Mouse (Mus musculus) c-Kit-negative CD71-positive TER-119-positive erythroid progenitor cells, embryonic 14.5 days (primary cell): ENCODE measurements around the gene Dnah2.

Experiments used
- DNase-seq: peaks from one replicate; pipeline ENCODE4 v3.0.0-alpha.2; 2013; ENCODE audit warnings: low read depth, low spot score

Gene Dnah2

DNA sequence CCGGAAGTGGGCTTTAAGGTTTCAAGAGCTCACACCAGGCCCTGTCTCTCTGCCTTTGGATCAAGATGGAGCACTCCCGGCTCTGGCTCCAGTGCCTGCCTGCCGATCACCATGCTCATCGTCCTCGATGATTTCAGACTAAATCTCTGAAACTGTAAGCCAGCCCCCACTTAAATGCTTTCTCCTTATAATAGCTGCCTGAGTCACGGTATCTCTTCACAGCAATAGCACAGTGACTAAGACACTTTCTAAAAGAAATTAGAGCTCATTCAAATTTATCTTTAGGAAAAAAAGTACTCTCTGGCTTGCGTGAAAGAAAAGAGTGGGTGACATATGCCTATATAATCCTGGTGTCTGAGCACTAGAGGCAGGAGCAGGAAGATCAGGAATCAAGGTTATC, 84.9 kb downstream of the Dnah2 start:
- no peak for DNase-seq

DNA sequence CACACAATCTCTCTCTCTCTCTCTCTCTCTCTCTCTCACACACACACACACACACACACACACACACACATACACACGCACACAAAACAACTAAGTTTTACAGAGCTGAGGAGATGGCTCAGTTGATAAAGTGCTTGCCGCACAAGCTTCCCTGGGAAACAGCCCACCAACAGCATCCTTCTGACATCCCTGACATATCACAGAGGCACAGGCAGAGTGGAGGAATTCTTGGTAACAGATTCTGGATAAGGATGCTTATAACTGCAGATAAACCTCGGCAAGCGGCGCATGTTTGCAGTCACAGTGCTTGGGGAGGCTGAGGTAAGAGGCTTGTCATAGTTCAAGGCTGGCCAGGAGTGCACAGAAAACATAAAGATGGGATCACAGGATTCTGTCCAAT, 87.3 kb downstream of the Dnah2 start:
- DNase-seq, result no peak

GRCm38 (mm10) chr11:69459883-69460282, 89.0 kb downstream of the Dnah2 start:
- no peak for DNase-seq

- DNase-seq, result no peak
Observed at GRCm38 (mm10) chr11:69457006-69457579, 91.8 kb downstream of the Dnah2 start.

GRCm38 (mm10) chr11:69452114-69452867, 96.6 kb downstream of the Dnah2 start:
- no peak for DNase-seq

- DNase-seq, result no peak
Observed at GRCm38 (mm10) chr11:69447299-69447698, 101.6 kb downstream of the Dnah2 start.

- no peak for DNase-seq
Observed at GRCm38 (mm10) chr11:69443328-69443727, 105.6 kb downstream of the Dnah2 start.

- no peak for DNase-seq
Observed at GRCm38 (mm10) chr11:69437291-69437690, 111.6 kb downstream of the Dnah2 start.

DNA sequence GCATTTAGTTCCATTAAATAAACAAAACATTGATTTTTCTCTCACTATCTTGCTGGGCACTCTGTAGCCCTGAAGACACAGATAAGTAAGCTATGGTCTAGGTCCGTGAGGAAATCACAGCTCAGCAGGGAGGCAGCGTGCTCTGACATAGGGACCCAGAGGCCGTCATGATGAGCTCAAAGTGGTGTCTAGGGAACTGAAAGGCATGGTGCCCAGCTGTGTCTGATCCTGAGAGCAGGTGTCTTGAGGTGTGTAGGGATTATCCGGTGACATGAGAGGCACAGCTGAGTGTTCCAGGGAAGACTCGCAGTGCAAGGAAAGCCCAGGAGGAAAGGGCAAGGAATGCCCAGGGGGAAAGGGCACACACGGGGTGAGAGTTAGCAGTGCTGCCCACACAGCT, 115.7 kb downstream of the Dnah2 start:
- DNase-seq, result no peak

DNA sequence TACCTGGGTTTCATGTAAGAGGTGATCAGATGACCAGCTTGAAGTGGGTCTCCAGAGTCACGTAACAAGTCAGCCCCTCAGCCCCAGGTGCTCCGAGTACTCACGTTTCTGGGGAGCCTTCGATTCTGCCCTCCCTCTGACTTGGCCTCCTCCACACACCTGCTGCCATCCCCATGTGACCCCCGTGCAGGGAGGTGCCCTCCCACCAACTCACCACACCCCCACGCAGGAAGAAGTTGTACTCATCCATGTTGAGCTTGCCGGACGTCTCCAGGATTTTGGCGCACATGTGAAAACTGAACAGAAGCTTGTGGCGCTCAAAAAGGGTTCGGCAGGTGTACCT, 116.3 kb downstream of the Dnah2 start:
- no peak for DNase-seq

DNA sequence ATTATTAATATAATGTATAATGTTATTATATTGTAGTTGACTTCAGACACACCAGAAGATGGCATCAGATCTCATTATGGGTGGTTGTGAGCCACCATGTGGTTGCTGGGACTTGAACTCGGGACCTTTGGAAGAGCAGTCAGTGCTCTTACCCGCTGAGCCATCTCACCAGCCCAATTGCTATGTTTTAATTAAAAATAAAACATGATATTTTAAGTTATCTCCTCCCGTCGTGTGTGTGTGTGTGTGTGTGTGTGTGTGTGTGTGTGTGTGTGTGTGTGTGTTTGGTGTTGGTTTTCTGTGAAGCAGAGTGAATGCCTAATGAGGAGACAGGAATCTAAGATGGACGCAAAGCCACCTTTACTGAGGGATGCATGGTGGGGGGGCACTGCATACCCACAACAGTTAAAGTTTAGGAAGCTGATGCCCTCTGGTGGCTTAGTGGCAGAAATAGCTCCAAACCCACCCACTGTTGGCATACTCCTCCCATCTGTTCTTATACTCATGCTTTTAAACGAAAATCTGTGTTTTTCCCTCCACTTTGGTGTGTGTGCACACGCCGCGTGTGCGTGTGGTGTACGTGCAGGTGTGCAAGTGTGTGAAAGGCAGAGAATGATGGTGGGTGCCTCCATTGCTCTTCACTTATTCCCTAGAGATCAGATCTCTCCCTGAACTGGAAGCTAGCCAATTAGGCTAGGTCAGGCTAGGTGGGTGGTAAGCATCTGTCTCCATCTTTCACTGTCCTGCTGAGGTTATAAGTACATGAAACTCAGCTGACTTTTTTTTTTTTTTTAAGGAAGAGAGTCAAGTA, 116.9 kb downstream of the Dnah2 start:
- DNase-seq, result no peak

GRCm38 (mm10) chr11:69430631-69431030, 118.3 kb downstream of the Dnah2 start:
- DNase-seq, result no peak

GRCm38 (mm10) chr11:69429313-69429712, 119.6 kb downstream of the Dnah2 start:
- no peak for DNase-seq

- no peak for DNase-seq
Observed at GRCm38 (mm10) chr11:69428751-69429150, 120.2 kb downstream of the Dnah2 start.

- no peak for DNase-seq
Observed at GRCm38 (mm10) chr11:69426246-69426645, 122.7 kb downstream of the Dnah2 start.

GRCm38 (mm10) chr11:69423885-69424284, 125.0 kb downstream of the Dnah2 start:
- DNase-seq, result no peak

GRCm38 (mm10) chr11:69422842-69423241, 126.1 kb downstream of the Dnah2 start:
- no peak for DNase-seq

DNA sequence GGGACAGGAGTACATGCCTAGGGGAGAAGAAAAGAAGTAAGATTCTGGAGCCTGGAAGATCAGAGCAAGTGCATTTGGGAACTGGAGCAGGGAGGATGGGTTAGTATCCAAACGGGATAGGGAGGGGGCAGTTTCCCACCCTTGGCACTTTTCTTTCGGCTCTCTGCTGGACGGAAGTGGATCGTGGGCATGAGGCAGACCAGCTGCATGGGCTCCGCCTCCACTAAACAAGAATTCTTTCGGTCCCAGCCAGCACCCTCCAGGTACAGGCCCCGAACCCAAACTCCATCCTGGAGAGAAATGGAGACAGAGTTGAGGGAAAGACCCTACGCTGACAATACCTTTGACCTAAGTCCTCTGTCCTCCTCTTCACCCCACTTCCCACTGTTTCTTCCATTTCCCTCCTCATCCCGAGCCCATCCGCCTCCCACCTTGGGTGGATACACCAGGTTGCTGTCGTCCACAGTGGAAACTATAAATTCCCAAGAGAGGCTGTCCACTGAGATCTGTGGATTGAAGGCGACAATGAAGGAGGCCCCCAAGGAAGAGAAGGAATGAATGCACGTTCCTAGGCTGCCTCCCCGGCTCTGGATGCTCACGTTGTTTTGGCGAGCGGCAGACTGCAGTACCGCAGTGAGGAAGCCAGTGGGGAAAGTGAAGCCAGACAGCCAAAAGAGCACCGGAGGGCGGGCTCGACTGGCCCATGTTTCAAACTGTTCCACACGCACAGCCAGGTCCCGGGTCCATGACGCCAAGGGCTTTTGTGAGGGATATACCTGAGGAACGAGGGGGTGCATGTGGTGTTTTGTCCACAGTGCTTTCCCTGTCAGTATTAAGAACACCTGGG, 127.6 kb downstream of the Dnah2 start:
- no peak for DNase-seq

GRCm38 (mm10) chr11:69420554-69421000, 128.3 kb downstream of the Dnah2 start:
- no peak for DNase-seq

DNA sequence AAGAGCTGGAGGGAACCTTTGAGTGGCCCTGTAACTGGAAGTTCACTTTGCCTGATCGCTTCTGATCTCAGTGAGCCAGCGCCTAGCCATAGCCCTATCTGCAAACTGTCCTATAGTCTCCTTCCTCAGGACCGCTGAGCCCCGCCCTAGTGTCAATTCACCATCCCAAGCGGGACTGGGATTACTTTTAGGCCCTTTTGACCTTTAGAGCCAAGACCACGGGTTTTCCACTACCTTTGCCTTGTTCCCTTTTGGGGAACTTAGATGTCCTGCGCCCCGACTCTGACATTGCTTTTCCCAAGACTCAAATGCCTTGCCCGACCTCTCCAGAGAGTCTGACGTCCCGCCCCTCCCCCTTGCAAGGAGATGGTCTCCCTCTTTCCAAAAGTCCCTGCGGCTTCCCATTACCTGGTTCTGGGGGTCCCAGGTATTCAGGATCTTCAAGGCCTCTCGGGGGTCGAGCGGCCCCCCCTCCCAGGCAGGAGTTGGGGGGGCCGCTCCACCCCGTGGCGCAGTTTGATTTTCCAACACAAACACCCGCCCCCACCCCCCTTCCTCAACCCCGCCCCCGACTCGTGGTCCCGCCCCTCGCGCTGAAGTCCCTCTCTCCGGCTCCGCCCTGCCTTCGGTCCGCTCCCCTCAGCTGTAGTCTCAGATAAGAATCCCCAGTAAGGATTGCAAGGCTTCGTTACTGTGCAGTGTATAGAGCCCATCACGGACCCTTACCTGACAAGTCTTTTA, 128.9 kb downstream of the Dnah2 start:
- no peak for DNase-seq

DNA sequence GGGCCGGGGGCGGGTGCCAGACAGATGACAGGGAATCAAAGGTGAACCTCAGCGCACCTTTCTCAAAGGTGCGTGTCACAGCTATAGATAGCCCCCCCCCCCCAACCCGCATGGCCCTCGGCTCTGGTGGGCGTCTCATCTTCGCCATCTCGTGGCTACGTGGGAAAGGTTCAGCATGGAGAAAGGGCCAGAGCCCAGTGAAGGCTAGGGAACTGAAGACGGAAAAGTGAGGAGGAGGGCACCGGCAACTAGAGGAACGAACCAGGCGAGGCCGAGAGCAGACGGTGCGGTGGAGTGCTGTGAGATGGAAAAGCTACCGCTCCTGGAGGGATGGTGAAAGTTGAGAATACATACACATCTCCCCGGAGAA, 129.5 kb downstream of the Dnah2 start:
- DNase-seq, result no peak
